Mouse (Mus musculus): Measurements from ENCODE around the gene Mllt3. TPM values are rescaled to one million over a fixed set of nuclear protein-coding genes. Genes with fewer than 3 reads are reported as not detected.

The Mllt3 gene
- polyA plus RNA-seq, 1 experiment from 2014 or later: 37.9 TPM

- ChIA-PET CTCF (interaction anchor here (1.1 to 1.4 kb wide), 2 partner anchors 11 to 30 kb away, joined by 3 to 4 read pairs; no protein-coding TSS in a partner anchor), POLR2A (no interaction called here)
- DNase-seq (ENCODE audit: low read depth, low spot score) (no peak), ATAC-seq (no peak)
- TF ChIP-seq CTCF (IDR thresholded peaks at IDR 0.05): no peak
- in situ Hi-C loops (cut with MboI; ENCODE audit: low pct_unique_long_range_greater_than_20kb): loop anchor here (5.0 kb wide), 2 partner anchors 33 to 228 kb away; no protein-coding TSS in a partner anchor
- H3K27me3 ChIP-seq: no peaks in the 10 kb centered on the region
Observed at GRCm38 (mm10) chr4:88015765-88016164, 17.4 kb downstream of the Mllt3 start.

DNA sequence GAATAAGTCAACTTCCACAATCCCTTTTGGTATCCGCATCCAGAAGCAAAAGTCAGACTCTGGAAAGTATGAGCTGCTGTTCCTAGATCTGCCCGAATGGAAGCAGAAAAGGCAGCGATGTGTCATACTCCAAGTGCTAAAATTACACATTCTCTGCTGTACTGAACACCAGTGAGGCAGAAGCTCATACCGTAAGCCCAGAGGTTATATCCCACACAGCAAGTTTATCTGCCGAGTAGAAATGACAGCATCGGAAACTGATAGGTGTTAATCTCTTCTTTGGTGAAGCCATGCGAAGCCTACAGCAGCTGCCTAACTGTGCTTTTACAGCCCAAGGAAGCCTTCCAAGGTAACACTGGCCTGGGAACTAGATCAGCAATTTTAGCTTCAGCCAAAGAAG lies 17.9 kb downstream of the Mllt3 start:
- no peak for DNase-seq (ENCODE audit: low read depth, low spot score)
- CTCF ChIA-PET: no interaction called here
- POLR2A ChIA-PET: no interaction called here
- H3K27me3 ChIP-seq: no peaks in the 10 kb centered on the region
- TF ChIP-seq CTCF (IDR thresholded peaks at IDR 0.05): no peak
- ATAC-seq: no peak
- in situ Hi-C loops (cut with MboI; ENCODE audit: low pct_unique_long_range_greater_than_20kb): loop anchor here (5.0 kb wide), 2 partner anchors 33 to 228 kb away; no protein-coding TSS in a partner anchor

- no peak for TF ChIP-seq CTCF (IDR thresholded peaks at IDR 0.05)
- in situ Hi-C loops (cut with MboI; ENCODE audit: low pct_unique_long_range_greater_than_20kb): no loop called here
- H3K27me3 ChIP-seq: no peaks in the 10 kb centered on the region
- DNase-seq (ENCODE audit: low read depth, low spot score) (no peak), ATAC-seq (no peak)
- POLR2A ChIA-PET: no interaction called here
- CTCF ChIA-PET: no interaction called here
Observed at GRCm38 (mm10) chr4:88012774-88013173, 20.4 kb downstream of the Mllt3 start.

GRCm38 (mm10) chr4:88011870-88012572 lies 21.1 kb downstream of the Mllt3 start:
- ATAC-seq (no peak), DNase-seq (ENCODE audit: low read depth, low spot score) (no peak)
- ChIA-PET POLR2A (no interaction called here), CTCF (interaction anchor here (2.1 kb wide), 1 partner anchor 15 kb away, joined by 4 read pairs; no protein-coding TSS in a partner anchor)
- no peak for TF ChIP-seq CTCF (IDR thresholded peaks at IDR 0.05)
- H3K27me3 ChIP-seq: no peaks in the 10 kb centered on the region
- in situ Hi-C loops (cut with MboI; ENCODE audit: low pct_unique_long_range_greater_than_20kb): no loop called here

DNA sequence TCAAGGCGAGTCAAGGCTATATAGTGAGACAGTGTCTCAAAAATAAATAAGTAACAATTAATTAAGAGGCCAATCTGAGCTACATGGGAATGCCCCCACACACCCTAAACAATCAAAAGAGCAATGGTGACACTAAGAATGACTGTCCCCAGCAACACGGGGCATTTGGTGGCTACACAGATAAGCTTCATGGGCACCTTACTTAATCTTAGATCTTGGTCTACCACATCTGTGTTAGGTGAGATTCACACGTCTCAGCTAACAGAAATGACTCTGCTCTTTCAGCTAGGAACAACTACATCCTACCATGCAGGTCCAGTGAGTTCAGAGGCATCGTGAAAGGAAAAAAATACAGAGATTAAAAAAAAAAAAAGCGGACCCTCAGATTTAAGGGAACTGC lies 22.7 kb downstream of the Mllt3 start:
- ChIA-PET POLR2A (no interaction called here), CTCF (interaction anchor here (1.2 to 2.1 kb wide), 3 partner anchors 14 to 24 kb away, joined by 3 to 5 read pairs (median 4); no protein-coding TSS in a partner anchor)
- no peak for DNase-seq (ENCODE audit: low read depth, low spot score)
- TF ChIP-seq CTCF (IDR thresholded peaks at IDR 0.05): no peak
- no peaks in the 10 kb centered on the region for H3K27me3 ChIP-seq
- in situ Hi-C loops (cut with MboI; ENCODE audit: low pct_unique_long_range_greater_than_20kb): no loop called here
- no peak for ATAC-seq

GRCm38 (mm10) chr4:88005801-88006200 lies 27.4 kb downstream of the Mllt3 start:
- DNase-seq (ENCODE audit: low read depth, low spot score) (no peak), ATAC-seq (no peak)
- no peak for TF ChIP-seq CTCF (IDR thresholded peaks at IDR 0.05)
- no peaks in the 10 kb centered on the region for H3K27me3 ChIP-seq
- ChIA-PET CTCF (no interaction called here), POLR2A (no interaction called here)
- in situ Hi-C loops (cut with MboI; ENCODE audit: low pct_unique_long_range_greater_than_20kb): no loop called here

DNA sequence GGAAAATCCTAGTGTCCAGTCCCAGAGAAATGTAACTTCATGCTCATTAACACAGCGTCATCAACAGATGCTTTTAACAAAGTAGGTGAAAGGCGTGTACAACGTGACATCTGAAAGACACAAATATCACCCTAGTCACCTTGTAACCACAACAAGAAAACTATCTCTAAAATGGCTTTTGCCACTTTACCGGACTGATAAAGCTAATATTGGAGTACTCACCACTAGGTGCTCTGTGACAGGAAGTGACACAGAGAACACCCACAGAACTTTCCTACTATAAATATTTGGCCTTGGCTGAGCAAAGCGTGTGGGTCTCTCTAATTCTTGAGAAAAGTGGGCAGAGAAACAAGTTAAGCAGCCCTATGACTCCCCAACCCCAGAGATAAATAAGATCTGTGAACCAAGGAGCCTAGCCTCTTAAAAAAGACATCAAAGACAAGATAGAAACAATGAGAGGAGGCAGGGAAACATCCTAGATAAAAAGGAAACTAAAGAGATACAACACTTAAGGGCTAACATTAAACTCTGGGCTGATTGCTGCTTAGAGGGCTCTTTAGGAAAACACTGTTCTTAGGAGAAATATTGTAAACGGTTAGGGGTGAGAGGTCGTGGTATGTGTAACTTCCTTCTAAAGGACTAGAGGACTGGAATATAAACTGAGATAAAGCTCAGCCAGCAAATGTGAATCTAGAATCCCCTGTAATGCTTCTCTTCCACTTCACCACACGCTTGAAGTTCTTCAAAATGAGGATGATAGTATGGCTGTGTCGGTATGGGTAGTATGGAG lies 29.8 kb downstream of the Mllt3 start:
- no peak for TF ChIP-seq CTCF (IDR thresholded peaks at IDR 0.05)
- H3K27me3 ChIP-seq: no peaks in the 10 kb centered on the region
- in situ Hi-C loops (cut with MboI; ENCODE audit: low pct_unique_long_range_greater_than_20kb): no loop called here
- no peak for DNase-seq (ENCODE audit: low read depth, low spot score)
- ATAC-seq: no peak
- CTCF ChIA-PET: no interaction called here
- POLR2A ChIA-PET: no interaction called here

- in situ Hi-C loops (cut with MboI; ENCODE audit: low pct_unique_long_range_greater_than_20kb): no loop called here
- no peak for TF ChIP-seq CTCF (IDR thresholded peaks at IDR 0.05)
- CTCF ChIA-PET: interaction anchor here (1.7 kb wide), 1 partner anchor 22 kb away, joined by 3 read pairs; no protein-coding TSS in a partner anchor
- ATAC-seq: no peak
- POLR2A ChIA-PET: no interaction called here
- DNase-seq (ENCODE audit: low read depth, low spot score): no peak
- no peaks in the 10 kb centered on the region for H3K27me3 ChIP-seq
Observed at GRCm38 (mm10) chr4:87991710-87992109, 41.5 kb downstream of the Mllt3 start.

GRCm38 (mm10) chr4:87990940-87991339 lies 42.2 kb downstream of the Mllt3 start:
- CTCF ChIA-PET: interaction anchor here (1.7 kb wide), 1 partner anchor 23 kb away, joined by 3 read pairs; no protein-coding TSS in a partner anchor
- ATAC-seq: no peak
- no peak for TF ChIP-seq CTCF (IDR thresholded peaks at IDR 0.05)
- no peaks in the 10 kb centered on the region for H3K27me3 ChIP-seq
- POLR2A ChIA-PET: no interaction called here
- no peak for DNase-seq (ENCODE audit: low read depth, low spot score)
- in situ Hi-C loops (cut with MboI; ENCODE audit: low pct_unique_long_range_greater_than_20kb): no loop called here

GRCm38 (mm10) chr4:87985281-87985680 lies 47.9 kb downstream of the Mllt3 start:
- no peaks in the 10 kb centered on the region for H3K27me3 ChIP-seq
- DNase-seq (ENCODE audit: low read depth, low spot score): no peak
- ChIA-PET POLR2A (no interaction called here), CTCF (no interaction called here)
- TF ChIP-seq CTCF (IDR thresholded peaks at IDR 0.05): no peak
- ATAC-seq: no peak
- in situ Hi-C loops (cut with MboI; ENCODE audit: low pct_unique_long_range_greater_than_20kb): no loop called here

GRCm38 (mm10) chr4:87984589-87984988 lies 48.6 kb downstream of the Mllt3 start:
- ATAC-seq (peak; percentile 98), DNase-seq (ENCODE audit: low read depth, low spot score) (peak; percentile 71)
- no peaks in the 10 kb centered on the region for H3K27me3 ChIP-seq
- in situ Hi-C loops (cut with MboI; ENCODE audit: low pct_unique_long_range_greater_than_20kb): loop anchor here (5.0 kb wide), 1 partner anchor 33 kb away; no protein-coding TSS in a partner anchor
- POLR2A ChIA-PET: no interaction called here
- TF ChIP-seq CTCF (IDR thresholded peaks at IDR 0.05): no peak
- CTCF ChIA-PET: no interaction called here
